In genomic region chr8:111662473-111662872, GRCm38 (mm10) we compare ENCODE assay signal across 9 mouse cellular contexts. TPM values are rescaled to one million over a fixed set of nuclear protein-coding genes. Genes with fewer than 3 reads are reported as not detected.
DNase-seq lines count a peak whose midpoint lies in the region; ATAC-seq and TF ChIP-seq lines count a peak whose summit lies in the region.
"Had no signal": no experiment of that assay in that cellular context is flagged by ENCODE, and none has a peak within 500 bp of the region (broad histone marks: within the 10 kb centered on the region; RNA-seq: fewer than 3 reads in every experiment).

No protein-coding gene starts in this region.

- H3K4me1 ChIP-seq in neural tube, embryonic 15.5 days = peaks cover under 1% of the 10 kb centered on the region; the same call in 1 of the 2 replicates
- H3K4me1 ChIP-seq in limb, embryonic 14.5 days (ENCODE audit: control insufficient read depth, insufficient read depth, low read length) = no peaks in the 10 kb centered on the region

- no peak for TF ChIP-seq POLR2A in limb, embryonic 14.5 days (IDR thresholded peaks at IDR 0.05; ENCODE audit: borderline replicate concordance, extremely low read depth, insufficient read depth, insufficient read length)

- no peak for ATAC-seq in neural tube, embryonic 15.5 days (ENCODE audit: low FRiP score)
- ATAC-seq in limb, embryonic 14.5 days (ENCODE audit: low FRiP score, low read depth) = no peak

- no peak overlapping the region for H3K4me3 ChIP-seq in neural tube, embryonic 15.5 days (replicated peaks)
- no peak overlapping the region for H3K4me3 ChIP-seq in limb, embryonic 14.5 days (replicated peaks; ENCODE audit: low read length)

- H3K4me2 ChIP-seq in neural tube, embryonic 15.5 days = no peak overlapping the region
- H3K4me2 ChIP-seq in limb, embryonic 14.5 days (replicated peaks; ENCODE audit: low read depth, low read length, severe bottlenecking) = no peak overlapping the region

- peaks cover 24% of the 10 kb centered on the region for H3K36me3 ChIP-seq in neural tube, embryonic 15.5 days
- peaks cover 32% of the 10 kb centered on the region for H3K36me3 ChIP-seq in limb, embryonic 14.5 days (ENCODE audit: control insufficient read depth, insufficient read depth, low read length)

- WGBS in neural tube, embryonic 15.5 days = 95% methylated on average over 3 of the region's 3 CpGs
- 91% methylated on average over 3 of the region's 3 CpGs for WGBS in limb, embryonic 14.5 days

- no peak overlapping the region for H3K9ac ChIP-seq in neural tube, embryonic 15.5 days (replicated peaks)
- no peak overlapping the region for H3K9ac ChIP-seq in limb, embryonic 14.5 days (ENCODE audit: low read depth, low read length, severe bottlenecking)

- peak; percentile 68 for DNase-seq in neural tube, embryonic 10.5 days (ENCODE audit: extremely low spot score, low spot score)
- peak; percentile 50 for DNase-seq in c-Kit-positive CD71-positive TER-119-negative erythroid progenitor cells, embryonic 14.5 days (ENCODE audit: low read depth)
- DNase-seq in frontal cortex, postnatal 10 days (ENCODE audit: low spot score in 2 of 2) = peak; percentile 36 to 57
- peak; percentile 75 to 92 for DNase-seq in kidney, adult 8-10 months
- peak; percentile 21 for DNase-seq in limb, embryonic 14.5 days (ENCODE audit: low spot score)
- peak; percentile 73 for DNase-seq in retina, postnatal 1 day
- peak; percentile 37 for DNase-seq in urinary bladder, postnatal 10 days (ENCODE audit: low spot score)

- H3K9me3 ChIP-seq in neural tube, embryonic 15.5 days (replicated peaks) = no peaks in the 10 kb centered on the region
- no peaks in the 10 kb centered on the region for H3K9me3 ChIP-seq in limb, embryonic 14.5 days (ENCODE audit: control insufficient read depth, low read length)

- no peak overlapping the region for H3K27ac ChIP-seq in neural tube, embryonic 15.5 days (replicated peaks)
- no peak overlapping the region for H3K27ac ChIP-seq in limb, embryonic 14.5 days (replicated peaks; ENCODE audit: low read depth, low read length)

- no peaks in the 10 kb centered on the region for H3K27me3 ChIP-seq in neural tube, embryonic 15.5 days (replicated peaks)
- no peaks in the 10 kb centered on the region for H3K27me3 ChIP-seq in limb, embryonic 14.5 days (ENCODE audit: control insufficient read depth, insufficient read depth, low read length)

RNA-seq across cellular contexts. Expression of gene Zfp1, which starts 19.3 kb away (rescaled TPM):
- polyA plus RNA-seq in neural tube, embryonic 15.5 days (2015; fragmentation: Nextera tagmentation; extraction: Ambion mirVana) = 26.9 TPM in 2 replicates
- 18.3 and 20.8 TPM in 2 replicates for polyA plus RNA-seq in limb, embryonic 14.5 days (2012; rRNA removed)
- polyA plus RNA-seq in limb, embryonic 14.5 days (2014; fragmentation: Nextera tagmentation; extraction: Ambion mirVana) = 20.7 and 24.7 TPM in 2 replicates

RNA-seq across cellular contexts. Expression of gene Ctrb1, which starts 28.3 kb away (rescaled TPM):
- polyA plus RNA-seq in neural tube, embryonic 15.5 days (2015; fragmentation: Nextera tagmentation; extraction: Ambion mirVana) = 25.6 TPM in 1 of 2 replicates, not detected in the other
- 0.10 and 0.91 TPM in 2 replicates for polyA plus RNA-seq in limb, embryonic 14.5 days (2012; rRNA removed)
- not detected in 2 replicates for polyA plus RNA-seq in limb, embryonic 14.5 days (2014; fragmentation: Nextera tagmentation; extraction: Ambion mirVana)
- polyA plus RNA-seq: heart, embryonic 14.5 days had no signal

RNA-seq across cellular contexts. Expression of gene Ldhd, which starts 32.3 kb away (rescaled TPM):
- polyA plus RNA-seq in neural tube, embryonic 15.5 days (2015; fragmentation: Nextera tagmentation; extraction: Ambion mirVana) = 0.93 and 1.5 TPM in 2 replicates
- 0.77 and 1.1 TPM in 2 replicates for polyA plus RNA-seq in limb, embryonic 14.5 days (2012; rRNA removed)
- 0.35 and 0.74 TPM in 2 replicates for polyA plus RNA-seq in limb, embryonic 14.5 days (2014; fragmentation: Nextera tagmentation; extraction: Ambion mirVana)

Comparison
In these comparisons a context has a peak if more than half of its experiments do, and no peak if none do; other contexts are left out.
1. DNase-seq: peak in every context shown above with its lines; median percentile 84 in kidney, adult 8-10 months; 73 in retina, postnatal 1 day; 68 in neural tube, embryonic 10.5 days; 50 in c-Kit-positive CD71-positive TER-119-negative erythroid progenitor cells, embryonic 14.5 days; 46 in frontal cortex, postnatal 10 days; 37 in urinary bladder, postnatal 10 days; 21 in limb, embryonic 14.5 days.